Mouse (Mus musculus): ENCODE data around the gene Best1. TPM values are rescaled to one million over a fixed set of nuclear protein-coding genes. Genes with fewer than 3 reads are reported as not detected.
A peak's percentile ranks its signal among the peaks of the same experiment; 100 is the strongest.
"Not testable (repeated sequence)": the region's sequence is repeated elsewhere in the genome, so short reads cannot be mapped to it uniquely, and the experiment has no call there.

Best1 gene
- total RNA-seq, 2 experiments from 2014 or later = 0.59 to 1.1 TPM

DNA sequence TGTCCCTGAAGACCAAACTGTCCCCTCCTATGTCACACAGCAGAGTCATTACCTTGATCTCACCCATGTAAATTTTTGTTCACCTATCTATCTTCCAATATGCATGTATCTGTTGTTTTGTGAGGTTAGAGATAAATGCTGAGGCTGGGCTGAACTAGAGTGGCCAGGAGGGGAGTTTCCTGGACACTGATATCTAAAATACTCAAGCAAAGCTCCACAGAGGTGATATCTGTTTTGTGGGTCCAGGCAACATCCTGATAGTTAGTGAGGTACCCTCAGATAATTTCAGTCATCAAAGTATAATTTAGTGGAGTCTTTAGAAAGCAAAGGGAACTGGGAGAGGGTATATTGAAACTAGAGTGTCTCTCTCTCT, 11.6 kb downstream of the Best1 start:
- no peak for DNase-seq

GRCm38 (mm10) chr19:9989171-9989883, 12.1 kb downstream of the Best1 start:
- no peak for DNase-seq

DNA sequence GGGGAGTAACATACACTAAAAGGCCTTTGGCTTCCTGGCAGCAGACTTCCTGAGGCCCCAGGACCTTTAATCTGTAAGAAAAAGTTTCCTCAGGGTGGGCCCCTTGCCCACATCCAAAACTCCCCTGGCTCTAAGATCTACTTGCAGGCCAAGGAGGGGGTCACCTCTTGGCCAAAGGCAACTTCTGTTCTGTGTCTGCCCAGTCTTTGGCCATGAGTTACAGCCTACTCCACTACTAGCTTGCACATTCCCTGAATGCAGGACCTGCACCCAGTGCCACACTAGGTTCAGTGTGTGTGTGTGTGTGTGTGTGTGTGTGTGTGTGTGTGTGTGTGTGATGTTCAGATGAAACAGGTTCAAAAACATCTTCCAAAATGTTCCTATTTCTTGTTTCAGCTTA, 13.8 kb downstream of the Best1 start:
- no peak for DNase-seq

- no peak for DNase-seq
These were observed 14.2 kb downstream of the Best1 start for GRCm38 (mm10) chr19:9987192-9987591.

DNA sequence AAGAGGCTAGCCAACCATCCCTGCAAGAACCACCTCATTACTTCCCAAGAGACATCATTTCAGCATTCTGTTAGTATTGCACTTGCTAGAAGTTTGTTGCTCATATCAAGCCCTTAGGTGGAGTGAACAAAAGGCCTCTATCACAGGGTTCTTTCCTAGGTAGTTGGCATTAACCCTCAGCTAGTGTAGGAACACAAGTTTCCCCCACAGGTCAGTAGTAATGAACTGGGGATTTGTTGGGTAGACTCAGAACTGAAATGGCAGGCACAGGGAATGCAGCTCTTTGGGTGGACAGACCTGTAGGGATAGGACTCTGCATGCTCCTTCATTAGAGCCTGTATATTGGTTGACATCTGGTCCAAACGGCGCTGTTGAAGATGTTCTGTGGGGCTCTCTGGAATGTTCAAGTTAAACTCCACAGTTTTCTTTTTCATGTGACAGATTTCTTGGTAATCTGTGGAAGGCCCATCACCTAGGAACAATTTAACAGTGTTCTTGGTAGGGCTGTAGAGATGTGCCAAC, 15.5 kb downstream of the Best1 start:
- DNase-seq = no peak

GRCm38 (mm10) chr19:9985190-9985899, 16.1 kb downstream of the Best1 start:
- no peak for DNase-seq

- no peak for DNase-seq
These were observed 17.1 kb downstream of the Best1 start for GRCm38 (mm10) chr19:9984111-9985055.

- peak; percentile 75 for DNase-seq
These were observed 18.4 kb downstream of the Best1 start for GRCm38 (mm10) chr19:9982852-9983542.

DNA sequence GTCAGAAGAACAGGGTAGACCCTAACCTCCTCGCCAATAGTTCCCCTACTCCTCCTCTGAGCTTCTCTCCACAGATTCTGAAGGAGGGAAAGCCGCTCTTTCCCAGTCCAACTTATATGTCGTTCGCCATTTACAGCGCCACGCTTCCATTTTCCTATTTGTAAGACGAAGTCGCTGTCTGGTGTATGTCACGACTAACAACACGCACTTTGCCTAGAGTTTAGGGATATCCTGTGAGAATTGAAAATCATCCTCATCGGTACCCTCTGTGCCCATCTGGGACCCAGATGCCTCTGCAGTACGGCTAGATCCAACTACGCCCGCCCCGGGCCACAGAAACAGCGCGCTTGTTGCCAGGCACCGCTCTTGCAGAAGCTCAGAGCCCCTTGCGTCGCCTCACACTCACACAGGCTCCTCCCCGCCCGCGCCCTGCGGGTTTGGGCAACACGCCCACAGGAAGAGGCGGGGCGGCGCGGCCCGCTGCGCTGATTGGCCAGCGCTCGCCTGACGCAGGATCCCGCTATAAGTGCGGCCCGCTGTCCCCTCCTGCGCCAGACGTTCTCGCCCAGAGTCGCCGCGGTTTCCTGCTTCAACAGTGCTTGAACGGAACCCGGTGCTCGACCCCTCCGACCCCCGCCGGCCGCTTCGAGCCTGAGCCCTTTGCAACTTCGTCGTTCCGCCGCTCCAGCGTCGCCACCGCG, 19.1 kb downstream of the Best1 start:
- peak; percentile 97 for DNase-seq

DNA sequence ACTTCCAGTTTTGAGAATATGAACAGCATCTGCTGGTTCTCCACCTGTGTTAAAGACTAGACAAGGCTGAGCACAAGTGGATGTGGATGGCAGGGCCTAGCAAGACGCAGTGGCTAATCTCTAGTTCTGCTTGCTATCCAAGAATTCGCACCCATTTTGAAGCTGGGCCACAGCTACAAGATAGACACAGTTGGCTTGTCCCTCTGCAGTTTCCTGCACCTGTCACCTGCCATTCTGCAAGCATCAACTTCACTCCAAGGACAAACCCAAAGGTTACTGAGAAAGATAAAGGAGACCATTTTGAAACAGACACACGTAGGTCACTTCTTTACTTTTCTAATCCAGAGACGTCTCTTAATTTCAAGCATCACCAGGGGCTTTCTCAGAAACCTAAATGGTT, 19.8 kb downstream of the Best1 start:
- no peak for DNase-seq

DNA sequence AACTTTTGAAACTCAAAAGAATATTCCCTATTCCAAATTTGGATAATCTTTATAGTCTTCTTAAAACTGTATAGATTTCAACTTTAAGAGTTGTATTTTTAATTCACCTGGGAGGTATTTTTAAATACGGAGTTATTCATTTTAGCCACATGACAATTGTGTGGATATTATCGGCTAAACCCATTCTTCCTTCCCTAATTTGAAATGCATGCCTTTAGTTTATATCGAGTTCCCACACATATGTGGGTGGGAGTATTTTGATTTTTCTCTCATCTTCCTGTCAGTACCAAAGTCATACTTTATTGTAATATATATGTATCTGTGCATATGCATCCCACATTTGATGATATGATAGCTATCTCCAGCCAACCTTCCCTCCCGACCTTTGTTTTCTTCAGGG, 21.2 kb downstream of the Best1 start, which contains the start of gene Fth1:
Gene Fth1, plus strand, starts transcription at position 341 of the 400 bp plus-strand sequence.
- DNase-seq = no peak

DNA sequence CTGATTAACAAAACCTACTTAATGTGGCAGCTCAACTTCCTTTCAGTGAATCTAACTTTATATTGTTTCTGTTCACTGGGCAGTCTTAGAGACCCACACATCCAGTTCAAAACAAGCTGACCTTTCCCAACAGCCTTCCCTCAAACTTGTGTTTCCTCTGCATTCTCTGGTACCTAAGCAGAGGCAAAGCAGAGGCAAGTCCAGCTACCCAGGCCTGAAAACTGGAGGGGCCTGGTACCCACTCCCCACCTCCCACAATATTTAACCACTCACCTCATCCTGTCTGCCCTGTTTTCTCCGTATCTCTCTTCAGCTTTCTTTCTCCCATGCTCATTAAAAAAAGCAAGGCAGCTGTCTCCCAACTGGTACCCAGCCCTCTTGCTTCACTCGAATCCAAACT, 22.3 kb downstream of the Best1 start:
- no peak for DNase-seq

DNA sequence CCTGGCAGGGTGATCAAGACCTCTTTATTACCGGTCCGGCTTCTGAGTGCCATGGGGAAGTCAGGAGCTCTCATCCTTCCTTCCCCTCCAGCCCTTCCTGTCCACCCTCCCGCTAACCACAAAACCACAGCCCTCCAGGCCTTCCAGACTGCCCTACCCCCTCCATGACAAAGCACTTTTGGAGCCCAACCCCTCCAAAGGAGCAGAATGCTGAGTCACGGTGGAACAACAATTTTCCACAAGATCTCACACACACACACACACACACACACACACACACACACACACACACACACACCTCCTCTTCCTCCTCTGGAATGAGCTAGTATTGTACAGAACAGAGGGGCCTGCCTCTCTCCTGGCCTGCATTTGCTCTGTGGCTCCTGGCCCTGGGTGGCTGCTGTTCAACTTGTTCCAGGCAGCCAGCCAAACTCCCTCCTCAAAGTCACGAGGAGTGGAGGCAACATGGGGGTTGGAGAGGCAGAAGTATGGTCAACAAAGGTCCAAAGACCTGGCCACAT, 22.9 kb downstream of the Best1 start:
- peak; percentile 83 for DNase-seq

DNA sequence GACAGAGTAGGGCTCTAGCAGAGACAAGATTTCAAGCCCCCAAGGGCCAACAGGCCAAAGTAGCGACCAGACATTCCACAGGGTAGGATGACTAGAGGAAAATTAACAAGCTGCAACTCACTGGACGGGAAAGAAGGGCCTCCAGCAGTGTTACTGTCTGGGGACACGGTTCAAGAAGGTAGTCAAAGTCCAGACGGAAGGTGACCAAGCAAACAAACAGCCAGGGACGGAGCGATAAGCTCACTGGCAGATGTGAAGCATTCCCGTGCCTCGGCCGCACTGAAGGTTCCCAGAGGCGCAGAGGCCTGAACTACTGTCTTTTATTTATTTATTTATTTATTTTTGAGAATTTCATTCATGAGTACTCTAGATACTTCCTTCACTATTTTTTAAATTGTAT, 24.3 kb downstream of the Best1 start:
- DNase-seq = no peak

DNA sequence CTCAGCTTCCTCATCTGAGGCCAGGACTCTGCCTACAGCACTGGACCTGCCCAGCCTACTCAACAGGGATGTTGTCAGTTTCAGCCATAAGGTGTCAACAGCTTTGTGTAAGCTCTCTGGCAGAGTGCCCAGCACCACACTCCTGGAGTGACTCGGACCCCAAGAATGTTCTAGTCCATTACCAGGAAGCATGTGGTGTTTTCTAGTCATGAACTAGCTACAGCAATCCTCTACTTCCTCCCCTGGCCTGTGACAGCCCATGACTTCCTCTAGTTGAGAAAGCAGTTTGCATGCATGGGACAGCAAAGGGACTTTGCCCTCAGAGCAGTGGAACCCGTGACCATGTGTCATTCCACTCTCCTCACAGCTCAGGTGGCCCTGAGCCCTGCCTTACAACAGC, 26.6 kb downstream of the Best1 start:
- not testable (repeated sequence) for DNase-seq

- no peak for DNase-seq
These were observed 33.2 kb downstream of the Best1 start for GRCm38 (mm10) chr19:9968081-9968787.

GRCm38 (mm10) chr19:9966096-9966867, 35.2 kb downstream of the Best1 start:
- no peak for DNase-seq

GRCm38 (mm10) chr19:9964205-9964916, 37.1 kb downstream of the Best1 start:
- DNase-seq = no peak

DNA sequence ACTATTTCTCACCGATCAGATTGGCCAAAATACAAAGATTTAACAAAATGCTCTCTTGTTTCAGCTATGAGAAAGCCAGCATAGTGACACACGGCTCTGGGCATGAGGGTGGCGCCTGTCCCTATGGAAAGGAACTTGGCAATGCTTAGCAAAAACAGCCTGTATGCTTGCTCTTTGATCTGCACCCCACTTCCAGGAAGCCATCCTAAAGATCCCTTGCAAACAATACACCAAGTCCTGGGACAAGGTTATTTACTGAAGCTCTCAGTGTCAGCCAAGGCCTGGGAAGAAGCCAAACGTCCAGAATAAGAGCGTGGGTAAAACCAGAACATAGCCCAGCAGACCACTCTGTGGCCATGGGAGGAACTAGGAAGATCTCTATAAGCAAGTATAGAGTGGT, 40.7 kb downstream of the Best1 start:
- no peak for DNase-seq

Measured in gastrocnemius, postnatal 10 days (tissue).